Mouse (Mus musculus): ENCODE data around the gene Odf3.

Odf3 gene

DNA sequence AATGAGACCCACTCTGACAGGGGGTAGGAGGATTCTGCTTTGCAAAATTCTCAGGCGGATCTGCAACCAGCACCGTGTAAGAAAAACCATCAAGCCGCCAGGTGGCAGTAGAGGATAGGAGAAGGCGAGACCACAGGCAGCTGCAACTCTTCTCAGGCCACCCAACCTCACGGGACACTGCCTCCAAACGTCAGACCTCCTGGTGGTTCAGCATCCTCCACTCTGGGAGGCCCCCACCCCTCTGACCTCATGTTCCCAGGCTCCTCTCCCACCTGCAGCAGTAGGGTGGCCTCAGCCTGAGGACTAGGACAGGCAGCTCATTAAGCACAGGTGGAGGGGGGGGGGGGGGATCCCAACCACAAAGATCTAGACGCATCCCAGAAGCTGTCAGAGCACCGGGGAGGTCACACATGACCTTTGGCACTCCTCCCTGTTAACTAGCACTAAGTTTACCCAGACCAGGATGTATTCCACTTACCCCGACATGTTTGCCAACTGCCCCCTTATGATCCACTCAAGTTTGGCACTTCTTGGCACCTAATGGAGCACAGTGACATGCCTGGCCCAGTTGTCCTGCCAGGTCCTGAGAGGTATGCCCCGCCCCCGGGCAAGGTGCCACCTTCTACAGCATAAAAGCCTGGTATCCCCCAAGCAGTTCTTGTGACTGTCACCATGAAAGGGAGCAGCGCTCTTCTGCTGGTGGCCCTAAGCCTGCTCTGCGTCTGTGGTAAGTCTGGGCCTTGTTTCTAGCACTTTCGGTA lies 2.5 kb upstream of the Odf3 start, which contains the start of gene Scgb1c1:
Gene Scgb1c1, plus strand, starts transcription at position 643 of the 761 bp plus-strand sequence.
- DNase-seq: peak; percentile 95

GRCm38 (mm10) chr7:140845683-140846082 lies 1.9 kb upstream of the Odf3 start:
- no peak for DNase-seq

DNA sequence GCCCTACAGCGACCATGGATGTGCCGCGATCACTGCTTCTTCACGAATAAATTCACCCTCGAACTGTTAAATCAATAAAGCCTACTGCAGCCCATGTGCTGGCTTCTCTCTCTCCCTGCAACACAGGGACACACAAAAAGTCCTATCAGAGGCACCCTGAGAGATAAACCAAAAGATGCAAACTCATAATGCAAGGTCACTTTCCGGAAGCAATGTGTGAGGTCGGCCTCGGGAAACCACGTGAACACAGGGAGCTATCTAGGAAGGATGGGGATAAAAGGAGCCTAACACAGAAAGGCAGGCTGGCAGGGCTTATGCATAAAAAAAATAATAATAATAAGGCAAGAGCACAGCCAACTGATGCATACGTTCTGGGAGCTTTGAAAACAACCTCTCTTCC lies 929 bp upstream of the Odf3 start:
- DNase-seq: no peak

- DNase-seq: no peak
Observed at GRCm38 (mm10) chr7:140848591-140848990, 986 bp downstream of the Odf3 start.

GRCm38 (mm10) chr7:140851916-140852315 lies 4.3 kb downstream of the Odf3 start:
- DNase-seq: no peak

DNA sequence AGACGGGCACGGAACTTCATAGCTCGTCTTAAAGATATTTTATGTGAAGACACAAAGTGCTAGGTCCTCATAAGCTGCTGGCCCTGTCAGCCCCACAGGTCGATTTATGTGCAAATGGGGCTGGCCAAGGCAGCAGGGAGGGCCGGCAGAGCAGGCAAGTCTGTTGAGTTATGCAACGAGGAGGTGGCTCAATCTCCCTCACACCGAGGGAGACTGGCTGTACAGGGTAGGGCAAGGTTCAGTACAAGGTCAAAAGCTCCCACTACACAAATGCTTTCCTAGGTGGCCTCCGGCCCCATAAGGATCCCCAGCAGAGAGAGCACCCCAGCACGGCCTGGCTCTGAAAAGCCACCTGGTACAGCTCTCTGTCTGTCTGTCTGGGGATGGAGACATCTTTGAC lies 5.8 kb downstream of the Odf3 start:
- DNase-seq: no peak

DNA sequence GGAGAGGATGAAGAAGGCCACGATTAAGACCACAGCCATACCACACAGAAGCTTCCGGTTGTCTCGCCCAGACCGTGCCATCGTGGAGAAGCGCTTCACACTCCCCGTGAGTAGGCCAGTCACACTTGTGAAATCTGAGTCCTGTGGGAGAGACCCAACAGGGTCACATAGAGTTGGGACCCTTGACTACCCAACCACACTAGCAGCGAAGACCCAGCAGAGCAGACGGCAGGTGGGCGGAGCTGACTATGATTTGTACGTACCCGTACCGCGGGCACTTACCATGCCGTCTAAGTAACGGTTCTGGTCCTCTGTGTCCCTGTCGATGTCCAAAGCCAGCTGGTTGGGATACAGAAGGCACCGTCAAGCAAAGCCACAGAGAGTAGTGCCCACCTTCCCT lies 6.9 kb downstream of the Odf3 start:
- no peak for DNase-seq

DNA sequence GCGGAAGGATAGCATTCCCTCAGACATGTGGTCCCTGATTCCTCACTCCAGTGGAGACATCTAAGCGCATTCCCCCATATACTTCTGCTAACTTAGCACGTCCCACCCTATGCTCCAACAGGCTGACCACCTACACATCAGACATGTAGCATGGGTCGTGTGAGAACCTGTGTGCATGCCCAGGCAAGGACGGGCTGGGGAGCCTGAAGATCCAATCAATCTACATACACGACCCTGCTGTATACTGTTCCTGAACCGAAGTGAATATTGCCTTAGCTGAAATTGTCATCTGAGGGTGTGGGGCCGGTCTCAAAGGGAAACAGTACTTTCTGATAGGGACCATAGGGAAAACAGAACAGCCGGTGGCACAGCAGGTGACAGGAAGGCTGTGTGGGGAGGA lies 7.6 kb downstream of the Odf3 start:
- no peak for DNase-seq

- DNase-seq: peak; percentile 88
Observed at GRCm38 (mm10) chr7:140855860-140856784, 8.5 kb downstream of the Odf3 start, which contains the start of gene Gm45785. Gene Gm45785, minus strand, starts transcription at chr7:140856331.

DNA sequence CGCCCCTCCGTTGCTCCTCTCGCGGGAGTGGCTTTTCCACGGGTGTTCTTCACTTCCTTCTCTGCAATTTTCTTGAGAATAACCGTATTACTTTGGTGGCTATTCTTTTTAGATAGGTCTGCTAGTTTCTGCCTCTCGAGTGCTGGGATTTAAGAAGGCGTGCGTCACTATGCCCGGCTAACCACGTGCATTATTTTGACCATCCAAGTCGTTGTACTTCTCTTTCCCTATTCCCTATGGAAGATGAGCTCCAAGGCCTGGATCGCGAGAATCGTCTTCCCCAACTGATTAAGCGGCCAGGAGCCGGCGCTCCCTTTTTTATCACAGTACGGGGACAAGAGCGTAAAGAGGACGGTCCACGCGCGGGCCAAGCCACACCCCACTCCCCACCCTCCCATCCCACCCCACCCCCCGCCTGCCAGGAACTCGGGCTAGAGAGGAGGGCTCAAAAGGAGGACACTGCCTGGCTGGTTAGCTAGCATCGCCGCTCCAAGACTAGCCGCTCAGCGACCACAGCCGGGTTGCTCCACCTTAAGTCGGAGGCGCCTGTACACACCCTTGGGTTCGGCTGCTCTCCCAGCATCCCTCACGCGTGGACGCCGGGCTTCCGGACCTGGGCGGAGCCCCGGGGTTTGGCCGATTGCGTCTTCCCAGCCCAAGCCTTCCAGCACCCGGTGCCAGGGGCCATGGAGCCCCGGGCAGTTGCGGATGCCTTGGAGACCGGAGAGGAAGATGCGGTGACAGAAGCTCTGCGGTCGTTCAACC lies 9.4 kb downstream of the Odf3 start, which contains the start of gene Ric8a:
Gene Ric8a, plus strand, starts transcription at position 173 of the 765 bp plus-strand sequence.
- DNase-seq: peak; percentile 93

DNA sequence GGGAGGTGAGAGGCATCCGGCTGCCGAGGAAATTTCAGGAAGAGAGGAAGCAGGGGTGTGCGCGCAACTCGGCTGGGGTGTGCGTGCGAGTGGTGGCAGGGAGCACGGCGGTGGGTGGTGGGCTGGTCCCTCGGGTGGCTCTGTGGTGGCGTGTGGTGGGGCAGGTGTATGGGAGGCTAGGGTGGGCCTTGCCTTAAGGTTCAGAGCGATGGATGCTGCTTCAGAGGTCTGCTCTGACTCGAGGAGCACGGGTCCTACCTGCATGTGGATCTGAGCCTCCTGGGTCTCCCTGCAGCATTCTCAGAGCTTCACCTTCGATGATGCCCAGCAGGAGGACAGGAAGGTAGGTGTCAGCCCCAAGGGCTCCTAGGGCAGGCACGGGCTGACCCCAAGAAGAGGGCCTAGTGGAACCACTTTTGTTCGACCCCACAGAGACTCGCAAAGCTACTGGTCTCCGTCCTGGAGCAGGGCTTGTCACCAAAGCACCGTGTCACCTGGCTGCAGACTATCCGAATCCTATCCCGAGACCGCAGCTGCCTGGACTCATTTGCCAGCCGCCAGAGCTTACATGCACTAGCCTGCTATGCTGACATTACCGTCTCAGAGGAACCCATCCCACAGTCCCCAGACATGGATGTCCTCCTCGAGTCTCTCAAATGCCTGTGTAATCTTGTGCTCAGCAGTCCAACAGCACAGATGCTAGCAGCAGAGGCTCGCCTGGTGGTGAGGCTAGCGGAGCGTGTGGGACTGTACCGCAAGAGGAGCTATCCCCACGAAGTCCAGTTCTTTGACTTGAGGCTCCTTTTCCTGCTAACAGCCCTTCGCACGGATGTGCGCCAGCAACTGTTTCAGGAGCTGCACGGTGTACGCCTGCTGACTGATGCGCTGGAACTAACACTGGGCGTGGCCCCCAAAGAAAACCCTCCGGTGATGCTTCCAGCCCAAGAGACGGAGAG lies 10.2 kb downstream of the Odf3 start, which contains the start of gene Bet1l:
Gene Bet1l, minus strand, starts transcription at position 28 of the 956 bp plus-strand sequence.
- DNase-seq: no peak

- DNase-seq: no peak
Observed at GRCm38 (mm10) chr7:140858746-140859145, 11.1 kb downstream of the Odf3 start.

DNA sequence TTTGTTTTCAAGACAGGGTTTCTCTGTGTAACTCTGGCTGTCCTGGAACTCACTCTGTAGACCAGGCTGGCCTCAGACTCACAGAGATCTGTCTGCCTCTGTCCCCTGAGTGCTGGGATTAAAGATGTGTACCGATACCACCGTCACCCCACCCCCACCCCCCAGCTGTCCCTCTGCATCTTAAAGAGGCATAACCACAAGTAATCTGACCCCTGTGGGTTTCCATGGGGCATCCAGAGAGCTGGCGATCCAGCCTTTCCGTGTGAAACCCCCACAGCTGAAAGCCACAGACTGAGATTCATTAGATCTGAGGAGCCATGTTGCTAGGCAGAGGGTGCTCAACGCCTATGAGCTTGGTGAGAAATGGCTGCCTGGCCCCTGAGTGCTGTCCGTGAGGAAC lies 12.4 kb downstream of the Odf3 start:
- no peak for DNase-seq

DNA sequence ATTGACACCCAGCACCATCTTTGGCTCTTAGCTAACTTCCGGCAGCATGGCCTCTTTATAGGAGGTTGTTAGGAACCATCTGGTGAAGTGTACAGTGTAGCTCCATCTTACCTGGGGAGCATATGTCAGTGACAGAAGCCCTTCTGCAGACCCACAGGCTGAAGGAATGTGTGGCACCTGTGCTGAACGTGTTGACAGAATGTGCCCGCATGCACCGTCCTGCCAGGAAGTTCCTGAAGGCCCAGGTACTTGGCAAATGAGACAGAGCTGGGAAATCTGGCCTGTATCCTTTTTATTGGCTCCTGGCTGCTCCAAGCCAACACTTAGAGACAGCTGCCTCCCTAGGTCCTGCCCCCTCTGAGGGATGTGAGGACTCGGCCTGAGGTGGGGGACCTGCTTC lies 13.1 kb downstream of the Odf3 start:
- no peak for DNase-seq

- DNase-seq: no peak
Observed at GRCm38 (mm10) chr7:140864761-140865160, 17.2 kb downstream of the Odf3 start.

GRCm38 (mm10) chr7:140874224-140874623 lies 26.6 kb downstream of the Odf3 start:
- no peak for DNase-seq

DNA sequence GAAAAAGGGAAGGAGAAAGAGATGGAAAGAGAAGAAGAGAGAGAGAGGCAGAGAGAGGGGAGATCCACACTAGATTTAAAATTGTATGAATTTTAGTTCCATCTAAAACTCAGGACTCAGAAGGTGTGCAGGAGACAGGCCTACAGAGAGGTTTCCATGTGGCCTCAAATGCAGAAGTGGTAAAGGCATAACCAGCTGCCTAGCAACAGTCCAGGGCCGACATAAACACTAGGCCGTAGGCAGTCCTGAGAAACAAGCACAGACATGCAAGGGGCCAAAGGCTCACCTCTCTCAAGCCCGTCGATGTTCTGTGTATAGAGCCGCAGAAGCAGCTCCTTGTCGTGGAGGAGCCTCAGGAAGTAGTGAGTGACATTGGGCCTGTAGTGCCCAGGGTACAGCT lies 29.8 kb downstream of the Odf3 start:
- no peak for DNase-seq

DNA sequence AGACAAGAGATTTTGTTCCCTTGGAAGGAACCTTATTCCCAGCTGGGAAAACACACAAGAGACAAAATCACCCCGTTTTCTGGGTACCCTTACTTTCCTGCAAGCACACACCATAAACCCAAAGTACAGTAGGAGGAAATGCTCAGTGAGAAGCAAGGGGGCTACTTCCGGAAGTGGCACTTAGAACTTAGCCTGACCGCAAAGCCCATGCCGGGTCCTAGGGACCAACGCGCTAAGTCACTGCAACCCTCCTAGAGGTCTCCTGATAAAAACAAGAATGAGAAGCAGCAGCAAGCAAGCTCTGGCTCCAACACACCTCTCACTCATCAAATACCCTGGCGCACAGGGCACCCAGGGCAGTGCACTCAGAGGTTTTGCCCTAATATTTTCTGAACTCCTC lies 31.8 kb downstream of the Odf3 start:
- DNase-seq: no peak

- DNase-seq: peak; percentile 35
Observed at GRCm38 (mm10) chr7:140880419-140880818, 32.8 kb downstream of the Odf3 start.

DNA sequence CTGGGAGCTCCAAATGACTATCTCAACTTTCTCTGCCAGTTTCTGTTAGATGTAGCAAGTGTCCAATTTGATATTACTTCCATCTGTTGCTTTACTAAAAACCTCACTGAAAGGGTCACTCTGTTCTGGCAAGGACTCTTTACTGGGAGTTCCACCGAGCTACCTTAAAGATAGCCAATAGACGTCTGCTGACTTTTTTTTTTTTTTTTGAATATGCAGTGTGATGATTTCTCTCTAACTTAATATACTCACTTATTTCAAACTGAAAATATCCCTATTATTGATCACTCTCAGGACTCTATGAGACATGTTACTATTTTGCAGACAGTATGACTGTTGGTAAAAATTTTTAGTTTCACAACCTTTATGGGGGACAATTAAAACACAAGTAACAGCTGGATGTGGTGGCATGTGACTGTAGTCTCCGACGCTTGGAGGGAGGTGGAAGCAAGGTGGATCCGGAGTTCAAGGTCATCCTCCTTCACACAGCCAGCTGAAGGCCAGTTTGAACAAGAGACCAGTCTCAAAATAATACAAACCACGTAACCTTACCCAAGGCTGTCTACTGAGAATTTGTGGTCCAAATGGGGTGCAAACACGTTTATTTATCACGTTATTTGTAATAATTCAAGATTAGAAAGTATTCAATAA lies 33.4 kb downstream of the Odf3 start:
- DNase-seq: no peak
